Mouse (Mus musculus): ENCODE measurements around the gene Pah. TPM values are rescaled to one million over a fixed set of nuclear protein-coding genes. Genes with fewer than 3 reads are reported as not detected.
A peak's percentile ranks its signal among the peaks of the same experiment; 100 is the strongest.

The Pah gene
- polyA plus RNA-seq, 1 experiment = not detected

DNA sequence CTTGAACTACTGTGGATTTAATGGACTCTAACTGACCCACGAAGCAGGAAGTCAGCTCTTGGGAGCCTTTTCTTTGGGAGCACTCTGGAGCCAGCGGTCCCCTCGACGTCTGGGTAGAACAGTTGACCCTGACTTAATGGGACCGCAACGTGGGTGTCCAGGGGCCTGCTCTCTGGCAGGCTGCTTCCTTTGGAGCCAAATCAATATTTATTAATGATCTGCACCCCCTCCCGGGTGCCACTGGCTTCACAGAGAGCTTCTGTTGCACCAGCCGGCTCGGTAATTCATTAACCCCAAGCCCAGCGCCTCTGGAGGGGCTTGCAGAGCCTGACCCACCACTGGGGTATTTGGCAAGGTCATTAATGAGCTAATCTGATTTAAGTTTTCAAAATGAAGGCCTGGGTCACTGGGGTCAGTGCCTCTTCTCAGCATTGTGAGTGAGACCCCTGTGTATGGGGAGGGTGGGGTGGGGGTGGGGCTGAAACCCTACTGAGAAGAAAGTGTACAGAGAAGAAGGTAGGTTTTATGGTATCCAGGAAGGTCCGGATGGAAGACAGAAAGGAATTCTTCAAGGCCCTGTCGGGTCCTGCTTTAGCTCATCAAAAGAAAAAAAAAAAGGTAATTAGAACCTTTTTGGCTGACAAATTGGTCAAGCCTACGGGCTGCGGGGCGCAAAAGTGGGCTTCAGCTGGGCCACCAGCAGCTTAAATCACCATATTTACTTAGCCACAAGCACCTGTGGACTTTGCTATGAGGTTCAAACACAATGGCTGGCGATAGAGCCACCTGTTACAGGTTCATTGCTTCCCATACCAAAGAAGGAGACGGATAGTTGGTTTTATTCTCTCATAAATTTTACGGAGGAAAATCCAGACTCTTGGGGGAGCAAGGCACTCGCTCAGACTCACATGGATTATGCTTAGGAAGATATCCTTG, 25.0 kb downstream of the Pah start:
- WGBS = 26% methylated on average over 19 of the region's 19 CpGs
- Histone ChIP-seq H3K27ac (ENCODE audit: insufficient read depth, low read depth, low read length) (no peak overlapping the region), H3K27me3 (ENCODE audit: control insufficient read depth, insufficient read depth, low read length) (no peaks in the 10 kb centered on the region)

DNA sequence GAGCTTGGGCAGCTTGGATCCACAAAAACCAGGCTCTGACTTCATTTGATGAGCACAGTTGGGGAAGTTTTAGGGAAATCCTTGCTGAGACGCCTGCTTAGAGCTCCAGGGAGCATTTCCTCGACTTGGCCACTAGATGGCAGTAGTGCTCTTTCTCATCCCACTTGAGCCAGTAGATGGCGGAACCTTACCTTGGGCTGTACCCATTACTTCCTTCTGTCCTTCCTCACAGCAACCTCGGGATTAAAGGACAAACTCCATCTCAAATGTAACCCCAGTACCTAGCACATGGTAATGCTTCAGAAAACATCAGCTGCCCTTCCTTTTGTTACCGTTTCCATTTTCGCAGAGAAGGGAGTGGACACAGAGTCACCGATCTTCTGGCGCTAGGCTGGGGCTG, 31.1 kb downstream of the Pah start:
- no peak overlapping the region for H3K4me3 ChIP-seq (ENCODE audit: low read depth, low read length)
- WGBS = 32% methylated on average over 8 of the region's 8 CpGs

More for the DNA sequence above, 25.0 kb downstream of the Pah start:
- TF ChIP-seq POLR2A (IDR thresholded peaks at IDR 0.05; ENCODE audit: low read depth, low read length) (no peak), CTCF (IDR thresholded peaks at IDR 0.05; ENCODE audit: extremely low read depth, insufficient read length, insufficient replicate concordance, low read depth, low read length) (no peak)
- no peaks in the 10 kb centered on the region for H3K4me1 ChIP-seq (ENCODE audit: control insufficient read depth, insufficient read depth, insufficient read length, low read length)
- no peaks in the 10 kb centered on the region for H3K36me3 ChIP-seq (ENCODE audit: control insufficient read depth, insufficient read depth, low read length)
- H3K4me3 ChIP-seq (ENCODE audit: low read depth, low read length) = no peak overlapping the region

DNA sequence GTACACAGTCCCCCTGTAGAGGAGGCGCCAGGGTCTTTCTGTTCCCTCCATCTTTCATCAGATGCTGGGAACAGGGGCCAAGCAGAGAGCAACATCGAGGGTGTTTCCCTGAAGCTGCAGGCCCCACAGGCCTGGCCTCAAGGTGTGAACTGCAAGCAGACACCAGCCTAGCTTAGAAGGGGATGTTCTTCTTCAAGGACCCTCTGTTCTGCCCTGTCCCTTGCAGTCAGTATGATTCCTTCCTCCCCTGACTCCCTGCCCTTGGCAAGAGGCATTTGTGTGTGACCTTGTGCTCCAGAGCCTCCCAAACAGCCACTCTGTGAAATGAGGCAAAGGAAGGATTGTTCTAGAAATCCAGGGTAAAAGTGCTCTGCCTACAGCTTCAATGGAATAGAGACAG, 34.8 kb downstream of the Pah start:
- Histone ChIP-seq H3K27me3 (ENCODE audit: control insufficient read depth, insufficient read depth, low read length) (no peaks in the 10 kb centered on the region), H3K27ac (ENCODE audit: insufficient read depth, low read depth, low read length) (no peak overlapping the region), H3K4me1 (ENCODE audit: control insufficient read depth, insufficient read depth, insufficient read length, low read length) (no peaks in the 10 kb centered on the region), H3K36me3 (ENCODE audit: control insufficient read depth, insufficient read depth, low read length) (no peaks in the 10 kb centered on the region), H3K4me3 (ENCODE audit: low read depth, low read length) (no peak overlapping the region)
- 70% methylated on average over 2 of the region's 2 CpGs for WGBS
- no peak for TF ChIP-seq POLR2A (IDR thresholded peaks at IDR 0.05; ENCODE audit: low read depth, low read length)
- no peak for TF ChIP-seq CTCF (IDR thresholded peaks at IDR 0.05; ENCODE audit: extremely low read depth, insufficient read length, insufficient replicate concordance, low read depth, low read length)

More for the DNA sequence above, 31.1 kb downstream of the Pah start:
- TF ChIP-seq CTCF (IDR thresholded peaks at IDR 0.05; ENCODE audit: extremely low read depth, insufficient read length, insufficient replicate concordance, low read depth, low read length) (peak; percentile 95; the same call in 1 of the 2 replicates), POLR2A (IDR thresholded peaks at IDR 0.05; ENCODE audit: low read depth, low read length) (no peak)
- Histone ChIP-seq H3K4me1 (ENCODE audit: control insufficient read depth, insufficient read depth, insufficient read length, low read length) (no peaks in the 10 kb centered on the region), H3K36me3 (ENCODE audit: control insufficient read depth, insufficient read depth, low read length) (no peaks in the 10 kb centered on the region), H3K27me3 (ENCODE audit: control insufficient read depth, insufficient read depth, low read length) (no peaks in the 10 kb centered on the region), H3K27ac (ENCODE audit: insufficient read depth, low read depth, low read length) (no peak overlapping the region)

DNA sequence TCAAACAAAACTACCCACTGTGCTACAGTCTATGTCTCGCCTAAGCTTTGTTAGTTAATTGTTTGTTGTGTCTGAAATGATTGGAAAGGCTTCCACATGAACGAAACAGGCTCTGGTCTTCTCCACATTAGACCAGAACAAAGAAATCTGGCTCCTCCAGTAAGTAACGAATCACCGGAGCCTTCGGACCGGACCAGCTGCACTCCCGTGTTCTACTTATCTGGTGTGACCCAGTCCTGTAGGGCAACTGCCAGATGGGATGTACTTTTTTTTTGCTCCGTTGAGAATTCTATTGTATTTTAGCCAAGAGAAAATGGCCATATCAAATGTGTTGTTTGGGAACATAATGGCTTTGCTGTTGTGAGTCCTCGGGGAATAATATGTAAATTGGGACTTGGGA, 42.2 kb downstream of the Pah start:
- TF ChIP-seq CTCF (IDR thresholded peaks at IDR 0.05; ENCODE audit: extremely low read depth, insufficient read length, insufficient replicate concordance, low read depth, low read length) = no peak
- no peak for TF ChIP-seq POLR2A (IDR thresholded peaks at IDR 0.05; ENCODE audit: low read depth, low read length)
- no peaks in the 10 kb centered on the region for H3K27me3 ChIP-seq (ENCODE audit: control insufficient read depth, insufficient read depth, low read length)
- H3K27ac ChIP-seq (ENCODE audit: insufficient read depth, low read depth, low read length) = no peak overlapping the region
- no peaks in the 10 kb centered on the region for H3K4me1 ChIP-seq (ENCODE audit: control insufficient read depth, insufficient read depth, insufficient read length, low read length)
- WGBS = 78% methylated on average over 9 of the region's 9 CpGs
- H3K36me3 ChIP-seq (ENCODE audit: control insufficient read depth, insufficient read depth, low read length) = no peaks in the 10 kb centered on the region
- H3K4me3 ChIP-seq (ENCODE audit: low read depth, low read length) = no peak overlapping the region

DNA sequence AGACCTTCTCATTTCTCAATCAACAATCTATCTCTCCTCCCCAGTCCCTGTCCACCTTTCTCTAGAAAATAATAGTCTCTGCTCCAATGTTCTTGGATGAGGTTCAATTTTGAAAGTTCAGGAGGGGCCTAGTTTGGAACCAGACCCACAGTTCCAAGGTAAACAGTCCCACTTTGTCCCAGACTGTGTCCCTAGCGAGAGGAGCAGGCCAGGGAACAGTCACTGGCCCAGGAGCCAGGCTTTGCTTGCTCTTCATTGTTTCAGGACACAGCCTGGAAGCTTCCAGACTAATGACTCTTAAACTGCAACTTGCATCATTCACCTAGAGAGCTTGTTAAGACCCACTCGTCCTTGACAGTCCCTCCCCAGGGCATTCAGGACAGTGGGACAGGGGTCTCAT, 44.1 kb downstream of the Pah start:
- no peaks in the 10 kb centered on the region for H3K4me1 ChIP-seq (ENCODE audit: control insufficient read depth, insufficient read depth, insufficient read length, low read length)
- H3K4me3 ChIP-seq (ENCODE audit: low read depth, low read length) = no peak overlapping the region
- no peaks in the 10 kb centered on the region for H3K36me3 ChIP-seq (ENCODE audit: control insufficient read depth, insufficient read depth, low read length)
- H3K27me3 ChIP-seq (ENCODE audit: control insufficient read depth, insufficient read depth, low read length) = no peaks in the 10 kb centered on the region
- H3K27ac ChIP-seq (ENCODE audit: insufficient read depth, low read depth, low read length) = no peak overlapping the region
- TF ChIP-seq CTCF (IDR thresholded peaks at IDR 0.05; ENCODE audit: extremely low read depth, insufficient read length, insufficient replicate concordance, low read depth, low read length) (no peak), POLR2A (IDR thresholded peaks at IDR 0.05; ENCODE audit: low read depth, low read length) (no peak)
- 41% methylated on average over 2 of the region's 2 CpGs for WGBS

DNA sequence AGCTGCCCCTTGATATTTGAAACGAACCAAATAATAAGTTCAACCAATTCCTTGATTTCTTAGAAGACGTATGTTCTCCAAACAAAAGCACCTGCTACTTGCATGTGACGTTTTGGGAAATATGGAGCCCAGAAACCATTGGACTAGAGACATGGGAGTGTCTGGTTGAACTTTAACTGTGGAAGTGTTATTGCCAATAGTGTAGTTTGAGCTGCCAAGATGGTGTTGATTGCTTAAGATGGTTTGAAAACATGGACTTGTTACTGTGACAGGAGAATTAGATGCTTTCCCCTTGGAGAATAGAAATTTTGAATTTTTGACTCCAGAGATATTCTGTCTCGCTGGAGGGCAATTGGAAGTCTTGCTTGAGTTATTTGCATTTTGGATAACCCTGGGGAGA, 50.9 kb downstream of the Pah start:
- no peak for TF ChIP-seq POLR2A (IDR thresholded peaks at IDR 0.05; ENCODE audit: low read depth, low read length)
- TF ChIP-seq CTCF (IDR thresholded peaks at IDR 0.05; ENCODE audit: extremely low read depth, insufficient read length, insufficient replicate concordance, low read depth, low read length) = no peak
- Histone ChIP-seq H3K4me1 (ENCODE audit: control insufficient read depth, insufficient read depth, insufficient read length, low read length) (no peaks in the 10 kb centered on the region), H3K27ac (ENCODE audit: insufficient read depth, low read depth, low read length) (no peak overlapping the region), H3K4me3 (ENCODE audit: low read depth, low read length) (no peak overlapping the region), H3K27me3 (ENCODE audit: control insufficient read depth, insufficient read depth, low read length) (no peaks in the 10 kb centered on the region), H3K36me3 (ENCODE audit: control insufficient read depth, insufficient read depth, low read length) (no peaks in the 10 kb centered on the region)
- WGBS = 68% methylated on average over 4 of the region's 4 CpGs

DNA sequence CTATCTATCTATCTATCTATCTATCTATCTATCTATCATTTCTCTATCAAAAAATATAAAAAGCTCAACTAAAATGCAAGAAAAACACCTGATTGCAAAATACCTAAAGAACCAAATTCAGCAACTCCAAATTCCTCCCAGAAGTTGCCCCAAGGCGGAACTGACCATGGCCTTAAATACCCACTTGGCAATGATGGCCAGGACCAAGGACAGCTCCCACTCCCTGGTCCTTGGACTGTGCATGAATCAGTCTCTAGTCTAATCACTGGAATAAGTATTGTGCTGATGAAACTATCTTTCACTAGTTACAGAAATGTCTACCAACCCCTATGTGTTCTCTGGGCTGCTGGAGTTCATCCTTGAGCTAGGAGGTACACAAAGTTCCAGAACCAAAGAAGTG, 65.1 kb downstream of the Pah start:
- Histone ChIP-seq H3K27ac (ENCODE audit: insufficient read depth, low read depth, low read length) (no peak overlapping the region), H3K36me3 (ENCODE audit: control insufficient read depth, insufficient read depth, low read length) (no peaks in the 10 kb centered on the region), H3K27me3 (ENCODE audit: control insufficient read depth, insufficient read depth, low read length) (no peaks in the 10 kb centered on the region), H3K4me3 (ENCODE audit: low read depth, low read length) (no peak overlapping the region), H3K4me1 (ENCODE audit: control insufficient read depth, insufficient read depth, insufficient read length, low read length) (no peaks in the 10 kb centered on the region)
- 67% methylated on average over 1 of the region's 1 CpGs for WGBS
- no peak for TF ChIP-seq CTCF (IDR thresholded peaks at IDR 0.05; ENCODE audit: extremely low read depth, insufficient read length, insufficient replicate concordance, low read depth, low read length)
- no peak for TF ChIP-seq POLR2A (IDR thresholded peaks at IDR 0.05; ENCODE audit: low read depth, low read length)
